Mouse (Mus musculus) lung, postnatal 0 days (tissue): Measurements from ENCODE around the gene Phf12. TPM values are rescaled to one million over a fixed set of nuclear protein-coding genes. Genes with fewer than 3 reads are reported as not detected.

Source experiments
- ATAC-seq: fragments of 200-750 bp; cut with Nextera tagmentation; 2 replicates; pipeline ENCODE4 v1.8.0; 2017; ENCODE audit warnings: moderate library complexity
- DNase-seq: peaks from one replicate; pipeline ENCODE4 v3.0.0-alpha.2; 2016; ENCODE audit warnings: low spot score
- H3K27ac ChIP-seq: fragments of 300-500 bp; sonication (generic); 2 replicates; pipeline ENCODE4 v1.5.1; 2014; ENCODE audit warnings: antibody characterized with exemption, mild to moderate bottlenecking, low read length, mixed read lengths
- H3K27me3 ChIP-seq: fragments of 300-500 bp; sonication (generic); replicated peaks from 2 replicates; pipeline ENCODE4 v1.6.1; 2014; ENCODE audit warnings: low read length, mixed read lengths; ENCODE audit not compliant: insufficient read depth
- H3K36me3 ChIP-seq: fragments of 300-500 bp; sonication (generic); 2 replicates; pipeline ENCODE4 v1.6.1; 2014; ENCODE audit warnings: low read length, mixed read lengths; ENCODE audit not compliant: insufficient read depth
- H3K4me1 ChIP-seq: fragments of 300-500 bp; sonication (generic); 2 replicates; pipeline ENCODE4 v1.6.1; 2014; ENCODE audit warnings: antibody characterized with exemption, low read depth, low read length, mixed read lengths; ENCODE audit not compliant: insufficient read depth
- H3K4me2 ChIP-seq: fragments of 300-500 bp; sonication (generic); replicated peaks from 2 replicates; pipeline ENCODE4 v1.6.1; 2014; ENCODE audit warnings: low read depth, mild to moderate bottlenecking, low read length, moderate library complexity, mixed read lengths
- H3K4me3 ChIP-seq: fragments of 300-500 bp; sonication (generic); 2 replicates; pipeline ENCODE4 v1.5.1; 2014; ENCODE audit warnings: low read depth, low read length
- H3K9ac ChIP-seq: fragments of 300-500 bp; sonication (generic); replicated peaks from 2 replicates; pipeline ENCODE4 v1.6.1; 2014; ENCODE audit warnings: low read depth, mild to moderate bottlenecking
- H3K9me3 ChIP-seq: fragments of 300-500 bp; sonication (generic); 2 replicates; pipeline ENCODE4 v1.6.1; 2016; ENCODE audit warnings: low read length, mixed read lengths
- CTCF ChIP-seq: IDR thresholded peaks from 2 replicates; pipeline ENCODE4 v1.5.1; 2016; ENCODE audit warnings: antibody characterized with exemption, mild to moderate bottlenecking
- EP300 ChIP-seq: IDR thresholded peaks from 2 replicates; pipeline ENCODE4 v1.6.1; 2016; ENCODE audit warnings: antibody characterized with exemption, mild to moderate bottlenecking, control low read depth
- WGBS: fragments of 180-500 bp; shearing (Covaris S2); extraction: QIAGEN DNeasy Blood & Tissue Kit; methylation state at CpG from one replicate; pipeline ENCODE4 v1.1.7; 2014; 5-methylcytosine and 5-hydroxymethylcytosine counted together
- polyA plus RNA-seq: library from polyadenylated mRNA; unstranded; fragments of >200 nt; fragmentation: Nextera tagmentation; extraction: Ambion mirVana; gene quantifications from 2 replicates; pipeline ENCODE4 v1.2.1, GENCODE M21; 2015

The Phf12 gene
- polyA plus RNA-seq, 1 experiment from 2014 or later = 7.7 TPM

DNA sequence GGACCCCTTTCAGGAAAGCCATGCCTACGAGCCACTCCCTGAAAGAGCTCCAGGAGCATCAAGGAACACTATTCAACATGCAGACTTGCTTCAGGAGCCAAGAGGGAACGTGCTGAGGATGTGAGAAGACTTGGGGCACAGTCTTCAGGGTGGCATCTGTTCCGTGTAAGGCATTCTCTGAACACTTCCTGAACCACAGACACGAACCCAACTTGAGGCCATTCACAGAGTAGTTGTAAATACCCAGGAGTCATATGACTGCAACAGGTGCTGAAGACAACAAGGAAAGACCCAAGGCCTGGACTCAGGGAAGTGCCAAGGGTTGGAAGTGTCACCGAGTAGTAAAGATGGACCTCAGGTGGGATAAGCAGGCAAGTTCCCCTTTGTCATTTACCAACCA, 85.0 kb downstream of the Phf12 start:
- DNase-seq = no peak
- H3K9ac ChIP-seq = no peak overlapping the region
- H3K27me3 ChIP-seq = no peaks in the 10 kb centered on the region
- H3K9me3 ChIP-seq = no peaks in the 10 kb centered on the region
- TF ChIP-seq CTCF (no peak), EP300 (no peak)
- H3K4me3 ChIP-seq = no peak overlapping the region
- H3K4me2 ChIP-seq = no peak overlapping the region
- no peak overlapping the region for H3K27ac ChIP-seq
- no peaks in the 10 kb centered on the region for H3K4me1 ChIP-seq
- WGBS = 53% methylated on average over 5 of the region's 5 CpGs
- H3K36me3 ChIP-seq = no peaks in the 10 kb centered on the region
- no peak for ATAC-seq

DNA sequence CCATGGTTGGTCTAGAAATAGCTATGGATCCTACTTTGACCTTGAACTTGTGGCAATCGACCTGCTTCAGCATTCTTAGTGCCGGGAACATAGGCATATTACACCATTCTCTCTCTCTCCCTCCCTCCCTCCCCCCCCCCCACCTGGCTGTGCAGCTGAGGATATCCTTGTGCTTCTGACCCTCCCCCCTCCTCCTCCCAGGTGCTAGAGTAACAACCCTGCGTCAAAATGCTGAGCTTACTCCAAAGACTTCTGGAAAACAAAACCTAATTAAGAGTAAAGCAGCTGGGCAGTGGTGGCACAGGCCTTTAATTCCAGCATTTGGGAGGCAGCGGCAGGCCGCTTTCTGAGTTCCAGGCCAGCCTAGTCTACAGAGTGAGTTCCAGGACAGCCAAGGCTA, 86.6 kb downstream of the Phf12 start:
- 69% methylated on average over 5 of the region's 5 CpGs for WGBS

DNA sequence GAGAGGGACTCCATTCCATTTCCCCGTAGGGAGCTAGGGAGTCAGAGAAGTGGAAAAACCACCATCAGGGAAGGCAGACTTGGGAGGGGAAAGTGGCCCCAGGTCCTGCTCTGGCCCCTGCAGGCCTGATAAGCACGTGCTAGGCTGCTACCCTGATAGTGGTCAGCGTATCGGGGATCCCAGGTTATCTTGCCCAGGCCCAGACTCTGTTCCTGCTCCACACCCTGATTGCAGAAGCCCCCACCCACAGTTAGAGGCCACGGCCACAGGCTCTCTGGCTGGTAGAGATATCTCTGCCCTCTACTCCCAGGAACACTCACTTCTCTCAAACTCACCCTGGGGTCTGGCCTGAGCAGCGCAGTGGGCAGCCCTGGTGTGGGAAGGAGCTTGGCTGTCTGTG, 87.1 kb downstream of the Phf12 start:
- DNase-seq (no peak), ATAC-seq (no peak)
- Histone ChIP-seq H3K4me3 (no peak overlapping the region), H3K27me3 (no peaks in the 10 kb centered on the region), H3K36me3 (0 out of 2 replicates have a peak, but pooled peaks cover 17% of the 10 kb centered on the region), H3K27ac (no peak overlapping the region), H3K4me2 (no peak overlapping the region), H3K9ac (no peak overlapping the region), H3K9me3 (no peaks in the 10 kb centered on the region), H3K4me1 (no peaks in the 10 kb centered on the region)
- WGBS = 77% methylated on average over 6 of the region's 6 CpGs
- TF ChIP-seq CTCF (no peak), EP300 (no peak)

More for the DNA sequence above, 86.6 kb downstream of the Phf12 start:
- ATAC-seq (no peak), DNase-seq (no peak)
- no peak for TF ChIP-seq EP300
- no peak for TF ChIP-seq CTCF
- H3K4me3 ChIP-seq = no peak overlapping the region
- no peak overlapping the region for H3K9ac ChIP-seq
- no peaks in the 10 kb centered on the region for H3K9me3 ChIP-seq
- no peaks in the 10 kb centered on the region for H3K27me3 ChIP-seq
- no peak overlapping the region for H3K27ac ChIP-seq
- 0 out of 2 replicates have a peak, but pooled peaks cover 12% of the 10 kb centered on the region for H3K36me3 ChIP-seq
- no peaks in the 10 kb centered on the region for H3K4me1 ChIP-seq
- H3K4me2 ChIP-seq = no peak overlapping the region

DNA sequence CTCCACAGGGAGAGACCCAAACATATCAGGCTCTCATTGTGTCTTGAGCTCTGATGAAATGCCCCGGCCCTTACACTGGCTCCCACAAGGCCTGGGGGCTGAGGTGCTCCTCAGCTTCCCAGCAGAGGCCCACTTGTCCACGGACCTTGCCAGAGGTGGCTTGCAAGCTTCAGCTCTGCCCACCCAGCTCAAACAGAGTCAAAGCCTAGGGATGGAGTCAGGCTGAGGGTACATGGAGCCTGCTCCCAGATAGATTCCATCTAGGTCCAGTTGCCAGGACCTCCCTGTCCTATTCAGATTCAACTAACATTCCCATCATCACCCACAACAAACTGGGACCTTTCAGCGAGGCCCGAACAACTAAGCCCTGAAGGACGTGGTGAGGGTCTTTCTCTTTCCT, 89.4 kb downstream of the Phf12 start:
- Histone ChIP-seq H3K4me2 (no peak overlapping the region), H3K4me1 (no peaks in the 10 kb centered on the region), H3K36me3 (peaks cover 28% of the 10 kb centered on the region; the same call in 1 of the 2 replicates), H3K27ac (no peak overlapping the region), H3K9me3 (no peaks in the 10 kb centered on the region), H3K27me3 (no peaks in the 10 kb centered on the region), H3K9ac (no peak overlapping the region), H3K4me3 (no peak overlapping the region)
- ATAC-seq (no peak), DNase-seq (no peak)
- TF ChIP-seq CTCF = no peak
- TF ChIP-seq EP300 = no peak
- 85% methylated on average over 5 of the region's 5 CpGs for WGBS

DNA sequence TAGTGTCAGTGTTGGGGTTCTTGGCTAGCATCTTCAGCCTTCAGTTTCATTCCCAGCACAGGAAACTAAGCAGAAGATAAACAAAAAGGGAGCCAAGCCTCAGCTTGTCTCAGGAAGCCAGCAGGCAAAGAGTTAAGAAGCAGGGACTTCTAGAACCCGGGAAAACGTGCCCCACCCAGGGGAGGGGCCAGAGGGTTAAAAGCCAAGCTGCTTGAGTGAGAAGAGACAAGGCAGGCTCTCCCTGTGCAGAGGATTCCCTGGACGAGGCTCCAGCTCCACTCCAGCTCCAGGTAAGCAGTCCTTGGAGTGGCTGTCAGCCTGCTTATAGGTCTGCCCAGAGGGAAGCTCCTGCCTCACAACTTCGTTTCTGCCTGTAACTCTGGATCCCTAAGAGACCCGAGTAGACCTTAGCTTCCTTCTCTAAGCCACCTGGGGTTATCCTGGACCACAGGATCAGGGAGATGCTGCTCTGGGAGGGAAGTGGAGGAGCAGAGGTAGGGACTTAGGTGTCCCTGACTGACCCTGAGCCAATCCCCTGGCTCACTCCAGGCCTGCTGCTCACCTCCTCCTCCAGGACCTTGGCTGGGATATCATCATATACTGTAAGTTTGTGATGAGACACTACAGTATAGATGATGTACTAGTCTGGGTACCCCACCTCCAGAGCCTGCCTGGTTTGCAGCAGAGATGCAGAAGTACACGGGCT, 90.0 kb downstream of the Phf12 start:
- H3K9ac ChIP-seq = no peak overlapping the region
- H3K27ac ChIP-seq = no peak overlapping the region
- no peak for DNase-seq
- H3K4me1 ChIP-seq = no peaks in the 10 kb centered on the region
- H3K4me2 ChIP-seq = no peak overlapping the region
- TF ChIP-seq EP300 = no peak
- no peak for TF ChIP-seq CTCF
- no peaks in the 10 kb centered on the region for H3K27me3 ChIP-seq
- H3K4me3 ChIP-seq = no peak overlapping the region
- no peak for ATAC-seq
- H3K9me3 ChIP-seq = no peaks in the 10 kb centered on the region
- WGBS = 19% methylated on average over 6 of the region's 6 CpGs
- peaks cover 28% of the 10 kb centered on the region; the same call in 1 of the 2 replicates for H3K36me3 ChIP-seq

DNA sequence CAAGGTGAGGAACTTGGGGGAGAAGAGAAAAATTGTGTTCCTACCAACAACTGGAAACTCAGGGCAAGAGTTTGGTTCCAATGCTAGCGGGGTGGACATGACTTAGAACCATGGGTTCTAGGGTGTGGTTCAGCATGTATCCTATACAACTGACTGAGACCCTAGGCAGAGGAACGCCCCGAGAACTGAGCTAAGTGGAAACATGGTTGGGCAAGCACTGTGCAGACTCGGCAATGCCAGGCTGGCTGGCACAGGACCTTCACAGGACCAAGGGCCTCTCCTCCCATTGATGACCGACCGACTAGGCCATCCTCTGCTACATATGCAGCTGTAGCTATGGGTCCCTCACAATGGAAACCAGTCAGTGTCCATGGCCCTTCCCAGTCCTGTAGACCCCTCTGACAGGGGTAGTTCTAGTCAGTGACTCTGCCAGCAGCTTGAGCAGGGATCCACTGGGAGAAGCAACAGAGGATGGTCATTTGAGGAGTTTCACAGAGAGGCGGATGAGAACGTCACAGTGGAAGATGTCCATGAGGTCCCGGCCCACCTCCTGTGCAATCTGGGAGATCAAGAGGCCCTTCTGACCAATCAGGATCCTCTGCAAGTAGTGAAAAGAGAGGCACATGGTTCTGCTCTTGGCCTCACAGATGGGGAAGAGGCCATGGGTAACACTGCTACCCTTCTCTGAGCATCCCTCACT, 91.2 kb downstream of the Phf12 start:
- DNase-seq (no peak), ATAC-seq (no peak)
- 93% methylated on average over 9 of the region's 9 CpGs for WGBS
- no peaks in the 10 kb centered on the region for H3K9me3 ChIP-seq
- peaks cover 28% of the 10 kb centered on the region; the same call in 1 of the 2 replicates for H3K36me3 ChIP-seq
- H3K27me3 ChIP-seq = no peaks in the 10 kb centered on the region
- no peaks in the 10 kb centered on the region for H3K4me1 ChIP-seq
- H3K4me3 ChIP-seq = no peak overlapping the region
- H3K9ac ChIP-seq = no peak overlapping the region
- no peak overlapping the region for H3K4me2 ChIP-seq
- no peak overlapping the region for H3K27ac ChIP-seq
- TF ChIP-seq EP300 (no peak), CTCF (no peak)
